Mouse (Mus musculus): ENCODE results near the gene Gse1. TPM values are rescaled to one million over a fixed set of nuclear protein-coding genes. Genes with fewer than 3 reads are reported as not detected.

Gene Gse1
- polyA plus RNA-seq, 1 experiment: 55.9 TPM

DNA sequence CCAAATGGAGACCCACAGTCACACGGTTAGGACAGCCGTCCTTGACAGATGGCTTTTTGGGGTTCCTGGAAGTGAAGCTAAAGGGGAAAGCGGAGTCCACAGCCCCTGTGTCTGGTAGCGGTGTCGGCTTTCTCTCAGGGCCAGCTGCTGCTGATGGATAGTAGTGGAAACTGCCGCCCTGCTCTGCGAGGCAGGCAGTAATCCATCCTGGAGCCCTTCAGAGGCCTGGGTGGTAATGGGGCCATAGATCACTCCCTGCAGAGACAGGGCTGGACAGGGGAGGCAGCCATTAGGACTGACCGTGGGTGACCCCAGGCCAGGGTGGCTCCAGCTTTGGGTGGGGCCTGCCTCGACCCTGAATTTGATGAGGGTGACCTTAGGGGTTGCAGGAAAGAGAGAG is 146.3 kb downstream of the Gse1 start:
- TF ChIP-seq POLR2A (IDR thresholded peaks at IDR 0.05; ENCODE audit: low read depth, low read length): no peak
- TF ChIP-seq CTCF (IDR thresholded peaks at IDR 0.05; ENCODE audit: extremely low read depth, insufficient read length, insufficient replicate concordance, low read depth, low read length): no peak
- Histone ChIP-seq H3K27me3 (ENCODE audit: control insufficient read depth, insufficient read depth, low read length) (no peaks in the 10 kb centered on the region), H3K4me1 (ENCODE audit: control insufficient read depth, insufficient read depth, insufficient read length, low read length) (peaks cover 49% of the 10 kb centered on the region), H3K27ac (ENCODE audit: insufficient read depth, low read depth, low read length) (peak overlapping the region; percentile 3; the same call in 1 of the 2 replicates), H3K36me3 (ENCODE audit: control insufficient read depth, insufficient read depth, low read length) (no peaks in the 10 kb centered on the region), H3K4me3 (ENCODE audit: low read depth, low read length) (no peak overlapping the region)
- WGBS: 34% methylated on average over 9 of the region's 9 CpGs

DNA sequence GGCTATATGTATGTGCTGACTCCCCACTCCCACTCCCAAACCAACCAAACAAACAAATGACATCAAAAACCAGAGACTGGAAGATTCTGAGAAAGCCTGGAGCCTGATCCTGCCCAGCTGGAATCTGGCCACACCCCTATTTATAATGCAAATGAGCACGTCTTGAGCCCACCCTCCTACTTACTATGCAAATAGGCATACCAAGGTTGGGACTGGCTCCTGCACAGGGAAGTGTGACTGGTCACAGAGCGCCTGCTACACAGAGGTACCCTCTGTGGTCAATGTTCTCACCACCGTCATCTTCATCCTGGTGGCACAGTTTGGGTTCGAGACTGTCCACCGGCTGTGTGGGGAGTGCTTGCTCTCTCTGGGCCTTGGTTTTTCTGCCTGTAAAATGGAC is 146.9 kb downstream of the Gse1 start:
- Histone ChIP-seq H3K36me3 (ENCODE audit: control insufficient read depth, insufficient read depth, low read length) (no peaks in the 10 kb centered on the region), H3K4me1 (ENCODE audit: control insufficient read depth, insufficient read depth, insufficient read length, low read length) (peaks cover 42% of the 10 kb centered on the region), H3K4me3 (ENCODE audit: low read depth, low read length) (no peak overlapping the region), H3K27ac (ENCODE audit: insufficient read depth, low read depth, low read length) (no peak overlapping the region), H3K27me3 (ENCODE audit: control insufficient read depth, insufficient read depth, low read length) (no peaks in the 10 kb centered on the region)
- WGBS: 24% methylated on average over 5 of the region's 5 CpGs
- no peak for TF ChIP-seq CTCF (IDR thresholded peaks at IDR 0.05; ENCODE audit: extremely low read depth, insufficient read length, insufficient replicate concordance, low read depth, low read length)
- TF ChIP-seq POLR2A (IDR thresholded peaks at IDR 0.05; ENCODE audit: low read depth, low read length): no peak

GRCm38 (mm10) chr8:120376215-120376614 is 148.0 kb downstream of the Gse1 start:
- TF ChIP-seq CTCF (IDR thresholded peaks at IDR 0.05; ENCODE audit: extremely low read depth, insufficient read length, insufficient replicate concordance, low read depth, low read length): no peak
- TF ChIP-seq POLR2A (IDR thresholded peaks at IDR 0.05; ENCODE audit: low read depth, low read length): no peak

DNA sequence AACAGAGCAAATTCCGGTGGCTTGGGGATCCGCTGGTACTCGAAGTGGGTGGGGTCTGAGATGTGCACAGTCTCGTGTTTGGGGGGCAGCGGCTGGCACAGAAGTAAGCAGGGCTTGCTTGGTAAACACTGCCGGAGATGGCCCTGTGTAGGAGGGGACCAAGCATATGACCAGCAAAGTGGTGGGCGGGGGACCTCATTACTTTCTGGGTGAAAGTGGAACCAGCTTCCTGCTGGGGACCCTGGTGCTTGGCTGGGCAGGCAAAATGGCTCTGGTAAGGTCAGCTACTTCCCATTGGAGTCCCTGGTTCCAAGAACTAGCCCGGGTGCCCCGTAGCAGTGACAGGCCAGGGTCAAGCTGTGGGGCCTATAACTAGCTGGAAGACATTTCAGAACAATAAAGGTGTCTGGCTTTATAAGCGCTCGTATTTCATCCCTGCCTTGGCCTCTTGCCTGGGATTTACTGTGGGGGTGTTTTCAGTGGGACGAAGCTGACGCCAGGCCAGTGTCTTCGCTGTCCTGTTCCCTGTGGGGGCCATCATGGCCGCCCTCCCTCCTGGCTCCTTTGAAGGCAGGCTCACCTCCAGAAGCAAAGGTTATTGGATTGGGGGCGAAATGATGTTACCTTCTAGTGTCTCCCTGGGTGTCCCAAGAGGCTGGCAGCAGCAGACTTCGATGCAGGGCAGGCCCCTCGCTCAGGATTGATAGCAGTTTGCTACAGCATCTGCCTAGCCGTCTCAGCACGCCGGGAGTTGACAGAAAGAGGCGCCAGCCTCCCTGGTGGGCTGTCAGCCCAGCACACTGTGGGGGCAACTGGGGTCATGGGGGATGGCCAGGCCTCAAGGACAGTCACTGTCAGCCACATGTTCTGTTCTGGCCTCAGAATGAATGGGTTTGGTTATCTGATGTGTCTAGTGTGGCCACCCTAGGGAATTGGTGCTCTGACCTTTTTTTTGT is 148.9 kb downstream of the Gse1 start:
- 74% methylated on average over 22 of the region's 22 CpGs for whole genome bisulfite sequencing
- TF ChIP-seq CTCF (IDR thresholded peaks at IDR 0.05; ENCODE audit: extremely low read depth, insufficient read length, insufficient replicate concordance, low read depth, low read length) (no peak), POLR2A (IDR thresholded peaks at IDR 0.05; ENCODE audit: low read depth, low read length) (no peak)
- peaks cover 32% of the 10 kb centered on the region for H3K4me1 ChIP-seq (ENCODE audit: control insufficient read depth, insufficient read depth, insufficient read length, low read length)
- no peaks in the 10 kb centered on the region for H3K27me3 ChIP-seq (ENCODE audit: control insufficient read depth, insufficient read depth, low read length)
- no peak overlapping the region for H3K4me3 ChIP-seq (ENCODE audit: low read depth, low read length)
- no peak overlapping the region for H3K27ac ChIP-seq (ENCODE audit: insufficient read depth, low read depth, low read length)
- no peaks in the 10 kb centered on the region for H3K36me3 ChIP-seq (ENCODE audit: control insufficient read depth, insufficient read depth, low read length)

More at GRCm38 (mm10) chr8:120376215-120376614, 148.0 kb downstream of the Gse1 start:
- Histone ChIP-seq H3K27ac (ENCODE audit: insufficient read depth, low read depth, low read length) (no peak overlapping the region), H3K36me3 (ENCODE audit: control insufficient read depth, insufficient read depth, low read length) (no peaks in the 10 kb centered on the region), H3K27me3 (ENCODE audit: control insufficient read depth, insufficient read depth, low read length) (no peaks in the 10 kb centered on the region), H3K4me3 (ENCODE audit: low read depth, low read length) (no peak overlapping the region), H3K4me1 (ENCODE audit: control insufficient read depth, insufficient read depth, insufficient read length, low read length) (peaks cover 39% of the 10 kb centered on the region)
- 90% methylated on average over 4 of the region's 4 CpGs for WGBS

DNA sequence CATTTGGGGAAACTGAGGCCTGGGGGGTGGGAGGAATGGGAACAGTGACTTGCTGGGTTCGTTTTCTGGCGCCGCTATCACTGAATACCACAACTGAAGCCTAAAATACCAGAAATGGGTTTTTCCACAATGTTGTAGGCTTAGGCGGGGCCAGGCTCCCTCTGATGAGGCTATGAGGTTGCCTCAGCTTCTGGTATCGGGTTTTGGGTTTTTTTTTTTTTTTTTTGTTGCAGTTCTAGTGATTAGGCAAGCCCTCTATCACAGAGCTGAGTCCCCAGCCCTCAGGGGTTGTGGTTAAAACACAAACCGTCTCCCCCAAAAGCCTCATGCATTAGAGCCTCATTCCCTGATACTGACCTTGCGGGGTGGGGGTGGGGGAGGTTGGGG is 149.5 kb downstream of the Gse1 start:
- WGBS: 79% methylated on average over 7 of the region's 7 CpGs
- Histone ChIP-seq H3K4me3 (ENCODE audit: low read depth, low read length) (no peak overlapping the region), H3K27ac (ENCODE audit: insufficient read depth, low read depth, low read length) (no peak overlapping the region), H3K36me3 (ENCODE audit: control insufficient read depth, insufficient read depth, low read length) (no peaks in the 10 kb centered on the region), H3K27me3 (ENCODE audit: control insufficient read depth, insufficient read depth, low read length) (no peaks in the 10 kb centered on the region), H3K4me1 (ENCODE audit: control insufficient read depth, insufficient read depth, insufficient read length, low read length) (peaks cover 26% of the 10 kb centered on the region)
- TF ChIP-seq POLR2A (IDR thresholded peaks at IDR 0.05; ENCODE audit: low read depth, low read length): no peak
- no peak for TF ChIP-seq CTCF (IDR thresholded peaks at IDR 0.05; ENCODE audit: extremely low read depth, insufficient read length, insufficient replicate concordance, low read depth, low read length)

- Histone ChIP-seq H3K27ac (ENCODE audit: insufficient read depth, low read depth, low read length) (no peak overlapping the region), H3K27me3 (ENCODE audit: control insufficient read depth, insufficient read depth, low read length) (no peaks in the 10 kb centered on the region), H3K36me3 (ENCODE audit: control insufficient read depth, insufficient read depth, low read length) (no peaks in the 10 kb centered on the region), H3K4me1 (ENCODE audit: control insufficient read depth, insufficient read depth, insufficient read length, low read length) (peaks cover 25% of the 10 kb centered on the region), H3K4me3 (ENCODE audit: low read depth, low read length) (no peak overlapping the region)
- WGBS: 42% methylated on average over 16 of the region's 16 CpGs
- no peak for TF ChIP-seq POLR2A (IDR thresholded peaks at IDR 0.05; ENCODE audit: low read depth, low read length)
- no peak for TF ChIP-seq CTCF (IDR thresholded peaks at IDR 0.05; ENCODE audit: extremely low read depth, insufficient read length, insufficient replicate concordance, low read depth, low read length)
Measured at GRCm38 (mm10) chr8:120378306-120378705, 150.1 kb downstream of the Gse1 start.

- Histone ChIP-seq H3K27me3 (ENCODE audit: control insufficient read depth, insufficient read depth, low read length) (no peaks in the 10 kb centered on the region), H3K36me3 (ENCODE audit: control insufficient read depth, insufficient read depth, low read length) (no peaks in the 10 kb centered on the region), H3K27ac (ENCODE audit: insufficient read depth, low read depth, low read length) (no peak overlapping the region), H3K4me3 (ENCODE audit: low read depth, low read length) (no peak overlapping the region), H3K4me1 (ENCODE audit: control insufficient read depth, insufficient read depth, insufficient read length, low read length) (peaks cover 26% of the 10 kb centered on the region)
- no peak for TF ChIP-seq POLR2A (IDR thresholded peaks at IDR 0.05; ENCODE audit: low read depth, low read length)
- TF ChIP-seq CTCF (IDR thresholded peaks at IDR 0.05; ENCODE audit: extremely low read depth, insufficient read length, insufficient replicate concordance, low read depth, low read length): no peak
- WGBS: 69% methylated on average over 3 of the region's 3 CpGs
Measured at GRCm38 (mm10) chr8:120379015-120379414, 150.8 kb downstream of the Gse1 start.
